Mouse (Mus musculus) spleen, embryonic (tissue): ENCODE results near the gene Fkbp5.

Experiments
- CTCF ChIA-PET: fragments of 350-600 bp; sonication (Branson Sonifier 250); formaldehyde crosslinking; loops from one replicate; lab custom pipeline; 2022; lab: Charles Lee

The Fkbp5 gene

DNA sequence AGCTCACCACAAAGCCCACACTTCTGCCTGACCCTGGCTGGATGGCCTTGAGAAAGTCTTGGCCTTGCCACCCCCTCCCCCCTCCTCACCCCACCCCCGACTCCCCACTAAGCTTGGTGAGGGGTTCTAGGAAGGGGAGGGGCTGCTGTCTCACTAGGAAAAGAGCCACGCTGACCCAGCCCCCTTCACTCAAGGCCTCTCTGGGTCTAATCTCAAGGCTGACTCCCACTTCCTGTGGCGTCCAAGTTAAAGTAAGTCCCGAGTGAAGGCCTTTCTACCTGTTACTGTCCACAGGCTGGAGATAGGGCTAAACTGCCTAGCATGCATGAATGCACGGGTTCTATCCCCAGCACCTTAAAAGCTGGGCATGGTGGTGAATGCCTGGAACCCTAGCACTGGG is 9.8 kb downstream of the Fkbp5 start:
- CTCF ChIA-PET, result no interaction called here

DNA sequence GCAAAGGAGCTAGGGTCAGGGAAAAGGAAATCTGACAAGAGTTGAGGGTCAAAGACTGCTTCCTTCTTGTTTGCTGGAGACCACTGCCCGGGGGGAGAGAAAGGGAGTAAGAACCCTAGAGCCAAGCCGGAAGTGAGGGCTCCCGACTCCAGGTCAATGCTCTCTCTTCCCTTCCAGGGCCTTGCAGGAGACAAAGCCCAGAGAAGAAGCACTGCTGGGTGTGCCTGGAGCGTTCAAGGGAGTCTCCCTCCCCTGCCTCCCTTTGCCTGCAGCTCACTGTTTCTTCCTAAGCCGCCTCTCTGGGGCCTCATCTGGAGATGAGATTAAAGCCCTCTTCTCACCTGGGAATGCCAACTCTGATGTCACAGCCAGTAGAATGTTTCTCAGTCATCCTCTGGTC is 10.4 kb downstream of the Fkbp5 start:
- CTCF ChIA-PET, result no interaction called here

- CTCF ChIA-PET, result no interaction called here
Observed at GRCm38 (mm10) chr17:28505591-28505990, 11.7 kb downstream of the Fkbp5 start.

DNA sequence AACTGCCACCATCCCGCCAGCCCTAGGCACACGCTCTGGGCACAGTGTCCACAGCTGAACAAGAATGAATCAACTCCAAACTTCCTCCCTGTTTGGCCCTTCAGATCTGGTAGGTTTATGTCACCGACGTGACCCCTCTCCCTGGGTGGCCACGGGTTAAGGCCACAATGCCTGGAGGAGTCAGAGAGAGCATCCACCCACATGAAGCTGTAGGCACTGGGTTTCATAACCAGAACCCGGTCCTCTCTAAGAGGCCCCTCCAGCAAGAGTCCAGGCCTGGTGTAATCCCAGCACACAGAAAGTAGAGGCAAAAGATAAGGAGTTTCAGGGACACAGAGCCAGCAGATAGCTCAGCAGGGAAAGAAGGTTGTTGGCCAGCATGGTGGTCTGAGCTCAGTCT is 13.1 kb downstream of the Fkbp5 start:
- CTCF ChIA-PET, result no interaction called here

- CTCF ChIA-PET, result no interaction called here
Observed at GRCm38 (mm10) chr17:28502196-28502821, 15.0 kb downstream of the Fkbp5 start.

DNA sequence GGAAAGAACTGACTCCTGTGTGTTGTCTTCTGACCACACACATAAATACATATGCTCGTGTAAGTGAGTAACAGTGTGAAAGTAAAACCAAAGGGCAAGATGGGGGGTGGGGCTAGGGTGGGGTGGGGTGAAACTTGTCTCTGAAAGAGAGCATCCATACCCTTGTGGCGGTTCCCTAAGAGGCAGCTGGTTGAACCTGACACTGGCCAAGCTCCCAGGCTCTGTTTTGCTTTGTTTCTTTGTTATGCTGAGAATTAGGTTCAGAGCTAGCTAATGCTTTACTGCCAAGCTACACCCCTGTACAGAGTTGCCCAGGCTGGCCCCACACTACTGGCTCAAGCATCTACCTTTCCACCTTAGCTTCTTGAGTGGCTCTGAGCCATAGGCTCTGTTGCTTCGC is 16.9 kb downstream of the Fkbp5 start:
- CTCF ChIA-PET, result no interaction called here

GRCm38 (mm10) chr17:28499190-28499589 is 18.1 kb downstream of the Fkbp5 start:
- CTCF ChIA-PET, result no interaction called here

DNA sequence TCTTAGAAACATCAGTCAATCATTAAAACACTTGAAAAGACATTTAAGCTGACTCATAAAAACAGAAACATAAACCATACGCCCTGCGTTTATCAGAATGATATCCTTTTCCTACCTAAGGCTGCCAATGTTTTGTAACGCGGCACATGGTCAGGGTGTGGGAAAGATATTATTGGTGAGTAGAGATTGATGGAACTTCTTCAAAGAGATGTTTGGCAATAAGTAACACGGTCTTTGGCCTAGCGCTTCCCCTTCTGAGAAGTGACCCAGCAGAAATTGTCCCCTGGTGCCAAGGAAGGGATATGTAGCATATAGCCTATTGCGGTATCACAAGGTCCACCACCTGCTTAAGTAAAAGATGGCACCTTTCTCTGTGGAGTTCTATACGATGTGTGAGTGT is 21.5 kb downstream of the Fkbp5 start:
- CTCF ChIA-PET, result no interaction called here

DNA sequence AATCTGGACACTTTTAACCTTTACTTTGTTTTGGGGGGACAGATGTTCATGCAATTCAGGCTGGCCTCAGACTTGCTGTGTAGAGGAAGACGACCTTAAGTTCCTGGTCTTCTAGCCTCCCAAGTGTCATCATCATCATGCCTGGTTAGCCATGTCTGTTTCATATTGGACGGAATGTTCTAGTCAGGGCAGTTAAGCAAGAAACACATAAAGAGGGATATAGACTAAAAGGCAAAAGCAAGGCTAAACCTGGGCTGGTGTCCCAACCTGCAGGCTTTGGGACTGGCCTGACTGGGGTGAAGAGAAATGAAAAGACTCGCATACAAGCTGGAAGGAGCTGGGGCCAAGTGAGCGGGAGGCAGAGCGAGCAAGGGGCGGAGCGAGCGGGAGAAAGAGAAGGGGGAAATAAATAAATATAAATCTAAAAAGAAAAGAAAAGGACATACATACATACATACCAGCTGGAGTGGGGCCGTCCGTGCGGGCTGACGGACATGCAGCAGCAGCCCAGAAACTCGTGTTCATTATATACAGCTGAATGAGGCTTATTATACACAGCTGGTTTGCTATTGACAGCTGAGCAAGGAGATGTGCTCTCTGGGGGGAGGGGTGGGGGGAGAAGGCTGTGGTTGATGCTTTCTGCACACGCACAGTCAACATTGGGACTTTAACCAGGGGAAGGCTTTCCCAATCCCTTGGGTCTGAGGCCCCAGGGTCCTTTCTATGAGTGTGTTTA is 26.1 kb downstream of the Fkbp5 start:
- CTCF ChIA-PET, result no interaction called here

DNA sequence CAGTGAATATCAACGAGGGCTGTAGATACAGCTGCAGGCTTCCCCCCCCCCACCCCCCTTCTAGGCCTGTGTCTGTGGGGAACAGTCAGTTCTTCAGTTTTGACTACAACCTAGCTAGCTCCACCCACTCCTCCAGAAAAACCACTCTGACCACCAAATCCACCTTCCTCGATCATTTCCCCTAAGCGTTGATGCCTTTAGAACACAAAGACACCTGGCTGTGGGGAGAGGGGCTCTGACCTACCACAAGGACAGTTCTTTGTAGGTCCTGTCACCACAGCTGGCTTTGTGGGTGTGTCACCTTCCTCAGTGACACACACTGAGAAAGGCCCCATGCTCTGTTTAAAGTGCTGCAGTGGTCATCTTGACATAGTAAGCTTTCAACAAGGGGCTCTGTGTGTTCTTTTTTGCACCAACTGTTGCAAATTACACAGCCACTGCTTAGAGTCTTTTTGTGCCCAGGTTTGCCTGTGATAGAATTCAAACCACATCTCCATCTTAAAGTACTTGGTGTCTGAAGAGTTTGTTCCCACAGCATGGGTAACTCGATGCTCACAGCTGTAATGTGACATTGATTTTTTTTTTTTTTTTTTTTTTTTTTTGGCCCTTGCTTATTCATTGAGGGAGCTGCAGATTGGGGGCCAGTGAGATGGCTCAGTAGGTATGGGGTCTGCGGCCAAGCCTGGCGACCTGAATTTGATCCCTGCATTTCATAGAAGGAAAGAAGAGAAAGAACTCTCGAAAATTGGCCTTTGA is 28.9 kb downstream of the Fkbp5 start:
- CTCF ChIA-PET, result no interaction called here

DNA sequence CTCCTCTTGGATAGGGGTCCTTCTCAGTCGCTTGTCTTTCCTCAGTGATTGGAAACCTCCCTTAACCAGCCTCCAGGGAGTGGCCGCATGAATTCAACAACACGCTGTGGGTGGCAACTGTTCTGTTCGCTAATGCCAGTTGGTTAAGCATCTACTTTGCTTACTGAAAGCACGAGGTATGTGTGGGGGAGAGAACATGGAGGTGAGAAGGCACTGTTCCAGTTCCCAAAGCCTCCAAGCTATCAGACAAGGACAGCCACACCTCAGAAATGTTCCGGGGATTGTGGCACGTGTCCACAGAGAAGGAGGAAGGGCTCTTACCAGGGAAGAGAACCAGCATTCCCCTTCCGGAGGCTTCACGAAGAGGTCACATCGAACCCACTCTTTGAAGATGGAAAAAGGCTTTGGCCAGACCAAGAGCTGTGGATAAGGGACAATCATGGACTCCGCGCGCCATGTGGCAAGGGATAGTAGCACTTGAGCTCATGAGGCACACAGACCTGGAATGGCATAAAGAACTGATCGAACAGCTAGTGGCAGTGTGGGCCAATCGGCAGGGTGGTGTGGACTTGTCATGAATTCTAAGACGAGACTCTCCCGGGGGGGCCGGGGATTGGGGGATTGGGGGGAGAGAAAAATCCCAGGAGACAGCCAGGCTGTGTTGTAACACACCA is 29.6 kb downstream of the Fkbp5 start:
- CTCF ChIA-PET, result no interaction called here

- CTCF ChIA-PET, result interaction anchor here (0.7 kb wide), 1 partner anchor 58 kb away, joined by 6 read pairs; no protein-coding TSS in a partner anchor
Observed at GRCm38 (mm10) chr17:28486720-28487119, 30.6 kb downstream of the Fkbp5 start.

- CTCF ChIA-PET, result no interaction called here
Observed at GRCm38 (mm10) chr17:28485977-28486400, 31.3 kb downstream of the Fkbp5 start.

DNA sequence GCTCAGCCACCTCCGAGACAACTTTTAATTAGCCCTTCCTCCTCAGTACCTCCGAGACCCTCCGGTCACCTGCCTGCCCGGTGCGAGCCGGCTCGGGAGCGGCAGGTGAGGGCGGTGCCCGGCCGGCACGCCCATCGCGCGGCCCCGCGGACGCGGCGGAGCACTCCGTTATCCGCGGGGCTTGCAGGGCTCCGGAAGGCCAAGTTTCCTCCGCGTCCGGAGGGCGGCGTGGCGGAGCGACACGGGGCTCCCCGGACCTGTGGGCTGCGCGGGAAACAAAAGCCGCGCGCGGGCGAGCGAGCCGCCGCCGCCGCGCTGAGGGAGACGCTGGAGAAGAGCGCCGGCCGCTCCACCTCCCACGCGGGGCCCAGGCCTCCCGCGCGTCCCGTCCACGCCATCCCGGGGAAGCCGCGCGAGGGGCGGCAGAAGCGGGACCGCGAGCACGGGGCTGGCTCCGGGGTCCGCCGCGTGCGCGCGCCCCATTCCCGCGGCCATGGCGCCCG is 31.8 kb downstream of the Fkbp5 start:
- CTCF ChIA-PET, result no interaction called here

DNA sequence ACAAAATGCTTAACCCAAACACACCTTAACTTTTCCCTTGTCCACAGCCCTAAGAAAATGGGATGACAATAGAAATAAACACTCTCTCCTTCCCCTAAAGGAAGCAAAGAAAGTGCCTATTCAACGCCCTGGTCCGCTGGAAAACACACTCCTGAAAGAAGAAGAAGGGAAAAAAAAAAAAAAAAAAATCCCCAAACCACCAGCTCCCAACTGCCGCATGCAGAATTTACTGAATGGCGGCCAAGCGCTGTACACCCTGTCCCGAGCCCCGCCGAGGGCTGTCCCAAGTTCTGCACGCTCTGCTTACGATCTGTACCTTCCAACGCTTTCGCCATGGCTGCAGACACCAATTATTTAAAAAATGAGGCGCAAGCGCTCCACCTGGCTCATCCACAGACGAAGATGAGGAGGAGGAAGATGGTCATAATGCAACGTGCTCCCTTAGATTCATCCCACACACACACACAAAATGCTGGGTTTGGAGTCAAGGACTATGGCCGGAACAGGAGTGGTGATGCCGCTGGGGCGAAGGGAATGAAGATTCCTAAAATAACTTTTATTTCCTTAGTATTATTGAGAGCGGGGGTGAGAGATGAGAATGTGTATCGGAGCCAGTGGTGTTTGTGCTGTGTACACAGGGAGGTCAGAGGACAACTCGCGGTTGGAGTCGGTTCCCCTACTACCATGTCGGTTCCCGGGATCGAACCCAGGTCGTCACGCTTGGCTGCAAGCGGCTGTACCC is 32.5 kb downstream of the Fkbp5 start:
- CTCF ChIA-PET, result interaction anchor here (0.8 kb wide), 1 partner anchor 43 kb away, joined by 4 read pairs; no protein-coding TSS in a partner anchor

DNA sequence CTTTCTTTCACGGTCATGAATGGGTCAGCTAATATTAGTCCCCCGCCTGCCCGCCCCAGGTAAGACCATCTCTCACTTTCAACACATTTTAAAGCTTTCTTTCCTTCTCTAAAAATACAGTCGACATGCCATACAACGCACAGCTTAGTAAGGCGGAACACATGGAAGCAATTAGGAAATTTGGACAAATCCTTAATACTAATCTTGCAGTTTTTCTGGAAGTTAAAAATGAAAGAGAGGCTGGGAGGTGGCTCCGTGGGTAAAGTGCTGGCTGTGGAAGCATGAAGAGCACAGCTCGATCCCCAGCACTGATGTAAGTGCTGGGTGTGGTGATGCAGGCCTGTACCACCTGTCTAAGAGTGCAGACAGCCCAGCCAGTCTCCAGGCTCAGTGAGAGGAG is 39.9 kb downstream of the Fkbp5 start:
- CTCF ChIA-PET, result interaction anchor here (0.9 kb wide), 1 partner anchor 50 kb away, joined by 3 read pairs; no protein-coding TSS in a partner anchor

- CTCF ChIA-PET, result interaction anchor here (0.6 to 0.9 kb wide), 2 partner anchors 9 to 51 kb away, joined by 3 read pairs; no protein-coding TSS in a partner anchor
Observed at GRCm38 (mm10) chr17:28476441-28476840, 40.9 kb downstream of the Fkbp5 start.

- CTCF ChIA-PET, result interaction anchor here (0.6 kb wide), 1 partner anchor 9 kb away, joined by 3 read pairs; no protein-coding TSS in a partner anchor
Observed at GRCm38 (mm10) chr17:28475593-28476325, 41.6 kb downstream of the Fkbp5 start.

- CTCF ChIA-PET, result no interaction called here
Observed at GRCm38 (mm10) chr17:28472696-28473095, 44.6 kb downstream of the Fkbp5 start.

DNA sequence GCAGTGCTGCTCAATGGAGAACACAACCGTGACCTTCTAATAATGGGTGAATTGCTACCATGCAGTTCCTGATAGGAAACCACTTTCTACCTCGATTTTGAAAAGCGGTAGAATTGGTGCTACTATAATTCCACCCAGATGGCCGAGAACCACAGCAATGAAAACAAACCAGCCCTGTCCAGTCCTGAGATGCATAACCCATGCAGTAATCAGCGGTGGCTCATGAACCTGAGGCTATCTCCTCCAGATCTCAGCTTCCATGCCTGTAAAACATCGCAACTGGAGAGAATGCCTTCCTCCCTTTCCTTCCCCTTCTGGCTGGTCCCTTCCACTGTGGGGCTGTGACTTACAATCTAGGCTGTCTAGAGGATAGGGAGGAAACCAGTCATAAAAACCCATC is 46.5 kb downstream of the Fkbp5 start:
- CTCF ChIA-PET, result interaction anchor here (0.9 kb wide), 1 partner anchor 10 kb away, joined by 5 read pairs; no protein-coding TSS in a partner anchor
